In the genomic region with DNA sequence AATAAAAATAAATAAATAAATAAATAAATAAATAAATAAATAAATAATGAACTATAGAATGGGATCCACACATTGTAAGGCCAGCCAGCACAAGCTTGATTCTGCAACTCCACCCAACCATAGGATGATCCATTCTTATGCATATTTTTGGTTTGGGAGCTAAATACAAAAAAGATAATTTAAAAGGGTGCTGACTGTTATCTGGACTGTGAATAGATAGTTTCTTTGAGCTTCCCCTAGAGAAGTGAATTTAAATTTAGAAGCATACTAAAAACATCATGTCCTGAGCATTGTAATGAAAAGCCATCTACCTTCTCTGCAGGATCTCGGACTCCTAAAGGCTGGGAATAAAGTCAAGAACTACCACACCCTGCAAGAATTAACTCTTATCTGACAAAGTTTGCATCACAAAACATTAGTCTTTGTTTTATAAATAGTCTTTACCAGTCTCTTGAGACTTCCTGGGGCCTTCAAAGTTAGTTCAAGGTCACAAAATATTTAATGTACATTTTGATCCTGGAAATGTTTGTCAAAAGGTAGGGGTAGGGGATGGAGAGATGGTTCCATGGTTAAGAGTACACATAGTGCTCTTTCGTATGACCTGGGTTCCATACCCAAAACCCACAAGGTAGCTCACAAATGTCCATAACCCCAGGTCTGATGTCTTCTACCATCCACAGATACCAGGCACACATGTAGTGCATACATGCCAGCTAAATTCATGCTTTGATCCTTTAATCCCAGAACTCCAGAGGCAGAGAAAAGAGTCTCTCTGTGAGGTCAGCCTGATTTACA, we compare ENCODE assay signal across 33 mouse cellular contexts. TPM values are rescaled to one million over a fixed set of nuclear protein-coding genes. Genes with fewer than 3 reads are reported as not detected.
"Had no signal": no experiment of that assay in that cellular context is flagged by ENCODE, and none has a peak within 500 bp of the region (broad histone marks: within the 10 kb centered on the region; RNA-seq: fewer than 3 reads in every experiment).

No protein-coding gene starts in this region.

RNA-seq across cellular contexts. Expression of gene Gm13128, which starts 17.2 kb away (rescaled TPM):
- total RNA-seq: common myeloid progenitor, adult 5-6 weeks; forebrain, postnatal 0 days; gastrocnemius, adult 18-20 months; gastrocnemius, adult 2 months; gastrocnemius, adult 8-10 months; gastrocnemius, postnatal 10 days; gastrocnemius, postnatal 14 days; gastrocnemius, postnatal 25 days; gastrocnemius, postnatal 36 days; gastrocnemius, postnatal 4 days; granulocyte monocyte progenitor cell, adult 5-6 weeks; heart, adult 18-20 months; heart, adult 2 months; heart, adult 8-10 months had no signal
- polyA plus RNA-seq: cortical plate, adult 2 months; embryonic facial prominence, embryonic 10.5 days; embryonic facial prominence, embryonic 11.5 days; embryonic facial prominence, embryonic 12.5 days; embryonic facial prominence, embryonic 13.5 days; embryonic facial prominence, embryonic 14.5 days; embryonic facial prominence, embryonic 15.5 days; erythroblast, embryonic 14.5 days; forebrain, embryonic 10.5 days; forebrain, embryonic 11.5 days; forebrain, embryonic 12.5 days; forebrain, embryonic 13.5 days; forebrain, embryonic 14.5 days; forebrain, embryonic 15.5 days; forebrain, embryonic 16.5 days; forebrain, postnatal 0 days; frontal cortex, adult 2 months; gonadal fat pad, adult 2 months; heart, adult 2 months; heart, embryonic 10.5 days; heart, embryonic 11.5 days had no signal

RNA-seq across cellular contexts. Expression of gene Pramel5, which starts 32.6 kb away (rescaled TPM):
- total RNA-seq: common myeloid progenitor, adult 5-6 weeks; forebrain, postnatal 0 days; gastrocnemius, adult 18-20 months; gastrocnemius, adult 2 months; gastrocnemius, adult 8-10 months; gastrocnemius, postnatal 10 days; gastrocnemius, postnatal 14 days; gastrocnemius, postnatal 25 days; gastrocnemius, postnatal 36 days; gastrocnemius, postnatal 4 days; granulocyte monocyte progenitor cell, adult 5-6 weeks; heart, adult 18-20 months; heart, adult 2 months; heart, adult 8-10 months had no signal
- polyA plus RNA-seq: cortical plate, adult 2 months; embryonic facial prominence, embryonic 10.5 days; embryonic facial prominence, embryonic 11.5 days; embryonic facial prominence, embryonic 12.5 days; embryonic facial prominence, embryonic 13.5 days; embryonic facial prominence, embryonic 14.5 days; embryonic facial prominence, embryonic 15.5 days; erythroblast, embryonic 14.5 days; forebrain, embryonic 10.5 days; forebrain, embryonic 11.5 days; forebrain, embryonic 12.5 days; forebrain, embryonic 13.5 days; forebrain, embryonic 14.5 days; forebrain, embryonic 15.5 days; forebrain, embryonic 16.5 days; forebrain, postnatal 0 days; frontal cortex, adult 2 months; heart, adult 2 months; heart, embryonic 10.5 days; heart, embryonic 11.5 days had no signal

RNA-seq across cellular contexts. Expression of gene Gm13119, which starts 44.9 kb away (rescaled TPM):
- total RNA-seq: common myeloid progenitor, adult 5-6 weeks; forebrain, postnatal 0 days; gastrocnemius, adult 18-20 months; gastrocnemius, adult 2 months; gastrocnemius, adult 8-10 months; gastrocnemius, postnatal 10 days; gastrocnemius, postnatal 14 days; gastrocnemius, postnatal 25 days; gastrocnemius, postnatal 36 days; gastrocnemius, postnatal 4 days; granulocyte monocyte progenitor cell, adult 5-6 weeks; heart, adult 18-20 months; heart, adult 2 months; heart, adult 8-10 months had no signal
- polyA plus RNA-seq: cortical plate, adult 2 months; embryonic facial prominence, embryonic 10.5 days; embryonic facial prominence, embryonic 11.5 days; embryonic facial prominence, embryonic 12.5 days; embryonic facial prominence, embryonic 13.5 days; embryonic facial prominence, embryonic 14.5 days; embryonic facial prominence, embryonic 15.5 days; erythroblast, embryonic 14.5 days; forebrain, embryonic 10.5 days; forebrain, embryonic 11.5 days; forebrain, embryonic 12.5 days; forebrain, embryonic 13.5 days; forebrain, embryonic 14.5 days; forebrain, embryonic 15.5 days; forebrain, embryonic 16.5 days; forebrain, postnatal 0 days; frontal cortex, adult 2 months; gonadal fat pad, adult 2 months; heart, adult 2 months; heart, embryonic 10.5 days; heart, embryonic 11.5 days had no signal
